Mouse (Mus musculus) urinary bladder, postnatal 36 days (tissue): ENCODE results near the gene Plcl1.
A peak's percentile ranks its signal among the peaks of the same experiment; 100 is the strongest.

Experiments
- DNase-seq, 2 experiments: peaks; one replicate each; pipeline ENCODE4 v3.0.0; 2022; ENCODE audit warnings: low spot score in 2 of 2, mixed read lengths in 1 of 2

Gene Plcl1

GRCm38 (mm10) chr1:55405272-55406022, at the start of gene Plcl1:
Gene Plcl1 (plus strand): TSS chr1:55405921.
- DNase-seq = peak; percentile 86 to 92

- no peak for DNase-seq
Measured at GRCm38 (mm10) chr1:55362634-55363033, 43.1 kb upstream of the Plcl1 start.

GRCm38 (mm10) chr1:55363044-55363565, 42.6 kb upstream of the Plcl1 start, which contains the start of gene Boll:
Gene Boll (minus strand): TSS chr1:55363469.
- DNase-seq = peak; percentile 59 to 64

GRCm38 (mm10) chr1:55363586-55363985, 42.1 kb upstream of the Plcl1 start:
- DNase-seq = peak in 1 of 2 experiments; percentile 29

GRCm38 (mm10) chr1:55372626-55373025, 33.1 kb upstream of the Plcl1 start:
- no peak for DNase-seq

GRCm38 (mm10) chr1:55380527-55380926, 25.2 kb upstream of the Plcl1 start:
- DNase-seq = no peak

GRCm38 (mm10) chr1:55383114-55383773, 22.5 kb upstream of the Plcl1 start:
- DNase-seq = peak; percentile 67 to 77

- DNase-seq = no peak
Measured at GRCm38 (mm10) chr1:55399891-55400290, 5.8 kb upstream of the Plcl1 start.

- peak; percentile 26 to 44 for DNase-seq
Measured at GRCm38 (mm10) chr1:55404439-55404838, 1.3 kb upstream of the Plcl1 start.

GRCm38 (mm10) chr1:55406023-55406413, 297 bp downstream of the Plcl1 start:
- DNase-seq = peak; percentile 64 to 77

GRCm38 (mm10) chr1:55406531-55407375, 1.0 kb downstream of the Plcl1 start:
- no peak for DNase-seq

GRCm38 (mm10) chr1:55410670-55411069, 4.9 kb downstream of the Plcl1 start:
- DNase-seq = no peak

- DNase-seq = no peak
Measured at GRCm38 (mm10) chr1:55411079-55411478, 5.4 kb downstream of the Plcl1 start.

- no peak for DNase-seq
Measured at GRCm38 (mm10) chr1:55412569-55412968, 6.8 kb downstream of the Plcl1 start.

- DNase-seq = no peak
Measured at GRCm38 (mm10) chr1:55413534-55413933, 7.8 kb downstream of the Plcl1 start.

GRCm38 (mm10) chr1:55418968-55419367, 13.2 kb downstream of the Plcl1 start:
- no peak for DNase-seq

GRCm38 (mm10) chr1:55427607-55428006, 21.9 kb downstream of the Plcl1 start:
- no peak for DNase-seq

GRCm38 (mm10) chr1:55429051-55429450, 23.3 kb downstream of the Plcl1 start:
- no peak for DNase-seq

- no peak for DNase-seq
Measured at GRCm38 (mm10) chr1:55429708-55430107, 24.0 kb downstream of the Plcl1 start.

GRCm38 (mm10) chr1:55430587-55430986, 24.9 kb downstream of the Plcl1 start:
- DNase-seq = no peak

- DNase-seq = no peak
Measured at GRCm38 (mm10) chr1:55436589-55436988, 30.9 kb downstream of the Plcl1 start.

- DNase-seq = no peak
Measured at GRCm38 (mm10) chr1:55437095-55437494, 31.4 kb downstream of the Plcl1 start.
